Mouse (Mus musculus) C2C12 (cell line): ENCODE data around the gene Gcn1l1.

ENCODE experiments used
- CEBPB ChIP-seq: IDR thresholded peaks from one replicate; pipeline ENCODE4 v1.6.1; 2011; ENCODE audit warnings: low read depth, mild to moderate bottlenecking, control low read depth, moderate library complexity
- CTCF ChIP-seq: IDR thresholded peaks from one replicate; pipeline ENCODE4 v1.5.1; 2011; ENCODE audit not compliant: control insufficient read depth, insufficient read depth, insufficient read length
- FOSL1 ChIP-seq: IDR thresholded peaks from one replicate; pipeline ENCODE4 v1.8.0; 2011; ENCODE audit warnings: mild to moderate bottlenecking, low read length; ENCODE audit not compliant: poor library complexity, insufficient read depth, severe bottlenecking
- MAX ChIP-seq: IDR thresholded peaks from one replicate; pipeline ENCODE4 v1.6.1; 2011; ENCODE audit warnings: mild to moderate bottlenecking, control low read depth
- MYOD1 ChIP-seq: IDR thresholded peaks from one replicate; pipeline ENCODE4 v1.6.1; 2011; ENCODE audit warnings: low read depth; ENCODE audit not compliant: control insufficient read depth, insufficient read length
- MYOG ChIP-seq: IDR thresholded peaks from one replicate; pipeline ENCODE4 v1.6.1; 2011; ENCODE audit not compliant: control insufficient read depth, insufficient read length; ENCODE audit errors: extremely low read depth
- USF1 ChIP-seq: IDR thresholded peaks from one replicate; pipeline ENCODE4 v1.6.1; 2011; ENCODE audit warnings: low read depth, mild to moderate bottlenecking, control low read depth, moderate library complexity

DNA sequence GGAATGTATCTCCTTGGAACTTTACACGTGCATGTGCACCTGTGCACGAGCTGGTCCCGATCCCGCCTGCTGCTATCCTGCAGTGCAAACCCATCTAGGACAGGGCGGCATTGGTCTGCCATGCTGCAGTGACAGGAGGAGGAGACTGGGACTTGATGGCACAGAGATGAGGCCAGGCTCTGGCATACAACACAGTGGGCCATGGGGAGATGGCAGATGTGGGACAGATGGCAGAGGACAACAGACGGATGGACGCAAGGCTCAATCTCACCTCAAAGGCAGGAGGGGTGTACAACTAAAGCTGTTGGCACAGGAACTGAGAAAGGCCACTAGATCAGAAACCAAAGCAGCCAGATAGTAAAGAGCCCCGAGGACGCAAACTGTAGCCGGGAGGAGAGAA is 85.8 kb downstream of the Gcn1l1 start:
- TF ChIP-seq CTCF (no peak), CEBPB (no peak), USF1 (no peak), MYOG (no peak), MAX (no peak), FOSL1 (no peak), MYOD1 (no peak)
